Mouse (Mus musculus) frontal cortex, adult 2 months (tissue): ENCODE measurements around the gene Cttnbp2. TPM values are rescaled to one million over a fixed set of nuclear protein-coding genes. Genes with fewer than 3 reads are reported as not detected.

Experiments
- DNase-seq, 2 experiments: peaks; one replicate each; pipeline ENCODE4 v3.0.0; 2022; ENCODE audit warnings: low spot score in 1 of 2; ENCODE audit errors: extremely low spot score in 1 of 2
- polyA plus RNA-seq: library from polyadenylated mRNA; depleted of rRNA; stranded (reverse); fragments of >200 nt; gene quantifications from 2 replicates; pipeline ENCODE4 v1.2.3, GENCODE M21; 2012; rRNA removed

The Cttnbp2 gene
- 96.4 and 101 TPM in 2 replicates for polyA plus RNA-seq

- DNase-seq = peak; percentile 35 to 79
These were observed at the start of gene Cttnbp2 for GRCm38 (mm10) chr6:18514480-18515352. Gene Cttnbp2, minus strand, starts transcription at chr6:18514843.

- no peak for DNase-seq
These were observed 44.4 kb upstream of the Cttnbp2 start for GRCm38 (mm10) chr6:18559019-18559418.

- peak in 1 of 2 experiments; percentile 49 for DNase-seq
These were observed 33.1 kb upstream of the Cttnbp2 start for GRCm38 (mm10) chr6:18547516-18548465.

GRCm38 (mm10) chr6:18543878-18544277 lies 29.2 kb upstream of the Cttnbp2 start:
- no peak for DNase-seq

- DNase-seq = no peak
These were observed 25.8 kb upstream of the Cttnbp2 start for GRCm38 (mm10) chr6:18540396-18540795.

- no peak for DNase-seq
These were observed 15.8 kb upstream of the Cttnbp2 start for GRCm38 (mm10) chr6:18530394-18530793.

GRCm38 (mm10) chr6:18517626-18518025 lies 3.0 kb upstream of the Cttnbp2 start:
- peak in 1 of 2 experiments; percentile 44 for DNase-seq

GRCm38 (mm10) chr6:18513611-18514473 lies 801 bp downstream of the Cttnbp2 start:
- DNase-seq = peak in 1 of 2 experiments; percentile 52

GRCm38 (mm10) chr6:18511886-18512285 lies 2.8 kb downstream of the Cttnbp2 start:
- DNase-seq = peak in 1 of 2 experiments; percentile 45

GRCm38 (mm10) chr6:18508036-18508435 lies 6.6 kb downstream of the Cttnbp2 start:
- DNase-seq = peak in 1 of 2 experiments; percentile 49

- no peak for DNase-seq
These were observed 14.8 kb downstream of the Cttnbp2 start for GRCm38 (mm10) chr6:18499833-18500232.

- no peak for DNase-seq
These were observed 21.7 kb downstream of the Cttnbp2 start for GRCm38 (mm10) chr6:18492977-18493376.

GRCm38 (mm10) chr6:18492248-18492901 lies 22.3 kb downstream of the Cttnbp2 start:
- DNase-seq = no peak

GRCm38 (mm10) chr6:18485087-18485486 lies 29.6 kb downstream of the Cttnbp2 start:
- no peak for DNase-seq

- DNase-seq = no peak
These were observed 30.6 kb downstream of the Cttnbp2 start for GRCm38 (mm10) chr6:18484061-18484460.

GRCm38 (mm10) chr6:18482546-18482945 lies 32.1 kb downstream of the Cttnbp2 start:
- no peak for DNase-seq

GRCm38 (mm10) chr6:18481781-18482180 lies 32.9 kb downstream of the Cttnbp2 start:
- DNase-seq = no peak

- DNase-seq = no peak
These were observed 37.2 kb downstream of the Cttnbp2 start for GRCm38 (mm10) chr6:18477313-18477930.

GRCm38 (mm10) chr6:18474983-18475382 lies 39.7 kb downstream of the Cttnbp2 start:
- no peak for DNase-seq
